Mouse (Mus musculus): ENCODE measurements at regions not wholly inside any gene's neighbourhood (a gene's known extent, or its start where the extent isn't known, plus 50 kb on each side); places are given as distances from the start of the nearest gene placed in this dataset.

- TF ChIP-seq MAZ (IDR thresholded peaks at IDR 0.05; ENCODE audit: low read depth, low read length), result no peak
- peak; percentile 44 for TF ChIP-seq ZNF384 (IDR thresholded peaks at IDR 0.05; ENCODE audit: low read depth, low read length)
- TF ChIP-seq ZMIZ1 (IDR thresholded peaks at IDR 0.05; ENCODE audit: low read depth, low read length), result no peak
- Histone ChIP-seq H3K4me2 (ENCODE audit: insufficient read depth, low read depth, poor library complexity, severe bottlenecking) (peak overlapping the region; percentile 81), H3K27me3 (replicated peaks) (no peaks in the 10 kb centered on the region), H3K4me1 (ENCODE audit: control insufficient read depth in 1 of 2, insufficient read depth in 2 of 2) (peaks cover 5% of the 10 kb centered on the region in 2 experiments; a peak in 3 of 4 replicates), H3K36me3 (replicated peaks in 1 of 2; ENCODE audit: control insufficient read depth in 1 of 2, insufficient read depth in 1 of 2, low read length in 1 of 2) (no peaks in the 10 kb centered on the region), H3K4me3 (replicated peaks in 1 of 3; ENCODE audit: low read depth in 2 of 3, low read length in 2 of 3, poor library complexity in 1 of 3) (peak overlapping the region in 2 of 3 experiments; percentile 17 to 41), H3K9me3 (replicated peaks; ENCODE audit: low read length) (no peaks in the 10 kb centered on the region), H3K27ac (ENCODE audit: insufficient read depth, low read depth) (no peak overlapping the region), H3K79me2 (replicated peaks; ENCODE audit: control insufficient read depth, extremely low read depth, insufficient read depth, poor library complexity, severe bottlenecking) (no peaks in the 10 kb centered on the region), H3K9ac (ENCODE audit: insufficient read depth, low read depth) (no peak overlapping the region)
- dilution Hi-C loops (cut with MboI; ENCODE audit: extremely low pct_ligation_motif_present, extremely low pct_unique_long_range_greater_than_20kb, low sequenced_read_pairs) (no loop called here), in situ Hi-C loops (cut with MboI; ENCODE audit: low pct_ligation_motif_present, low pct_unique_long_range_greater_than_20kb, low sequenced_read_pairs) (no loop called here)
- peak; percentile 3 for DNase-seq (ENCODE audit: extremely low read depth)
Observed at GRCm38 (mm10) chr1:57606060-57606683, 167.8 kb upstream of the Spats2l start.

- DNase-seq (ENCODE audit: extremely low read depth), result no peak
- no peak overlapping the region for H3K4me3 ChIP-seq (replicated peaks in 1 of 3; ENCODE audit: low read depth in 2 of 3, low read length in 2 of 3, poor library complexity in 1 of 3)
Observed at GRCm38 (mm10) chr1:57607026-57607425, 166.9 kb upstream of the Spats2l start.

GRCm38 (mm10) chr1:57607626-57608422 lies 166.1 kb upstream of the Spats2l start:
- Histone ChIP-seq H3K4me3 (replicated peaks in 1 of 3; ENCODE audit: low read depth in 2 of 3, low read length in 2 of 3, poor library complexity in 1 of 3) (no peak overlapping the region), H3K4me2 (ENCODE audit: insufficient read depth, low read depth, poor library complexity, severe bottlenecking) (no peak overlapping the region), H3K27me3 (replicated peaks) (no peaks in the 10 kb centered on the region), H3K9me3 (replicated peaks; ENCODE audit: low read length) (no peaks in the 10 kb centered on the region), H3K79me2 (replicated peaks; ENCODE audit: control insufficient read depth, extremely low read depth, insufficient read depth, poor library complexity, severe bottlenecking) (no peaks in the 10 kb centered on the region), H3K36me3 (replicated peaks in 1 of 2; ENCODE audit: control insufficient read depth in 1 of 2, insufficient read depth in 1 of 2, low read length in 1 of 2) (no peaks in the 10 kb centered on the region), H3K27ac (ENCODE audit: insufficient read depth, low read depth) (no peak overlapping the region), H3K9ac (ENCODE audit: insufficient read depth, low read depth) (no peak overlapping the region), H3K4me1 (ENCODE audit: control insufficient read depth in 1 of 2, insufficient read depth in 2 of 2) (peaks cover 5% of the 10 kb centered on the region in 2 experiments; a peak in 3 of 4 replicates)
- in situ Hi-C loops (cut with MboI; ENCODE audit: low pct_ligation_motif_present, low pct_unique_long_range_greater_than_20kb, low sequenced_read_pairs) (no loop called here), dilution Hi-C loops (cut with MboI; ENCODE audit: extremely low pct_ligation_motif_present, extremely low pct_unique_long_range_greater_than_20kb, low sequenced_read_pairs) (no loop called here)
- DNase-seq (ENCODE audit: extremely low read depth), result no peak
- no peak for TF ChIP-seq MAX (IDR thresholded peaks at IDR 0.05; ENCODE audit: low read length)
- TF ChIP-seq POLR2AphosphoS2 (IDR thresholded peaks at IDR 0.05; ENCODE audit: low read depth, low read length), result no peak
- no peak for TF ChIP-seq ZMIZ1 (IDR thresholded peaks at IDR 0.05; ENCODE audit: low read depth, low read length)
- TF ChIP-seq USF2 (conservative IDR thresholded peaks at IDR 0.05; ENCODE audit: low read depth, low read length), result no peak
- no peak for TF ChIP-seq ELF1 (IDR thresholded peaks at IDR 0.05; ENCODE audit: low read depth, low read length)
- no peak for TF ChIP-seq RAD21 (IDR thresholded peaks at IDR 0.05; ENCODE audit: low read depth, low read length)
- no peak for TF ChIP-seq MAZ (IDR thresholded peaks at IDR 0.05; ENCODE audit: low read depth, low read length)
- no peak for TF ChIP-seq SMC3 (IDR thresholded peaks at IDR 0.05; ENCODE audit: low read depth, low read length)
- no peak for TF ChIP-seq MYC (IDR thresholded peaks at IDR 0.05; ENCODE audit: low read depth, low read length)
- no peak for TF ChIP-seq PAX5 (IDR thresholded peaks at IDR 0.05; ENCODE audit: low read length)
- TF ChIP-seq GABPA (IDR thresholded peaks at IDR 0.05; ENCODE audit: insufficient replicate concordance, low read depth, low read length), result no peak
- TF ChIP-seq ZC3H11A (IDR thresholded peaks at IDR 0.05; ENCODE audit: low read depth, low read length), result no peak
- no peak for TF ChIP-seq EP300 (IDR thresholded peaks at IDR 0.05; ENCODE audit: low read length)
- TF ChIP-seq TBP (conservative IDR thresholded peaks at IDR 0.05; ENCODE audit: low read depth, low read length), result no peak

More at GRCm38 (mm10) chr1:57607026-57607425, 166.9 kb upstream of the Spats2l start:
- Histone ChIP-seq H3K9ac (ENCODE audit: insufficient read depth, low read depth) (no peak overlapping the region), H3K9me3 (replicated peaks; ENCODE audit: low read length) (no peaks in the 10 kb centered on the region), H3K4me1 (ENCODE audit: control insufficient read depth in 1 of 2, insufficient read depth in 2 of 2) (peaks cover 5% of the 10 kb centered on the region in 2 experiments; a peak in 3 of 4 replicates), H3K4me2 (ENCODE audit: insufficient read depth, low read depth, poor library complexity, severe bottlenecking) (peak overlapping the region; percentile 27), H3K27me3 (replicated peaks) (no peaks in the 10 kb centered on the region), H3K36me3 (replicated peaks in 1 of 2; ENCODE audit: control insufficient read depth in 1 of 2, insufficient read depth in 1 of 2, low read length in 1 of 2) (no peaks in the 10 kb centered on the region), H3K27ac (ENCODE audit: insufficient read depth, low read depth) (no peak overlapping the region), H3K79me2 (replicated peaks; ENCODE audit: control insufficient read depth, extremely low read depth, insufficient read depth, poor library complexity, severe bottlenecking) (no peaks in the 10 kb centered on the region)
- dilution Hi-C loops (cut with MboI; ENCODE audit: extremely low pct_ligation_motif_present, extremely low pct_unique_long_range_greater_than_20kb, low sequenced_read_pairs) (no loop called here), in situ Hi-C loops (cut with MboI; ENCODE audit: low pct_ligation_motif_present, low pct_unique_long_range_greater_than_20kb, low sequenced_read_pairs) (no loop called here)
- TF ChIP-seq TBP (conservative IDR thresholded peaks at IDR 0.05; ENCODE audit: low read depth, low read length) (no peak), JUND (conservative IDR thresholded peaks at IDR 0.05; ENCODE audit: low read depth, low read length) (no peak), HCFC1 (IDR thresholded peaks at IDR 0.05; ENCODE audit: low read depth, low read length) (no peak), MAZ (IDR thresholded peaks at IDR 0.05; ENCODE audit: low read depth, low read length) (no peak), E2F4 (IDR thresholded peaks at IDR 0.05; ENCODE audit: insufficient replicate concordance, low read depth, low read length) (no peak), ZMIZ1 (IDR thresholded peaks at IDR 0.05; ENCODE audit: low read depth, low read length) (no peak), CTCF (conservative IDR thresholded peaks at IDR 0.05 in 1 of 2, IDR thresholded peaks at IDR 0.05 in 1 of 2; ENCODE audit: low read depth in 2 of 2, low read length in 2 of 2) (no peak), MAFK (IDR thresholded peaks at IDR 0.05; ENCODE audit: insufficient replicate concordance, low read length) (no peak)

All from CH12.LX (cell line).